Mouse (Mus musculus) liver, adult 2 months (tissue): Measurements from ENCODE around the gene Gramd1b.

Experiments used
- CTCF ChIP-seq: fragments of 200-500 bp; IDR thresholded peaks from 2 replicates; pipeline ENCODE4 v1.5.1; 2011; ENCODE audit warnings: low read depth, low read length, control low read depth
- POLR2A ChIP-seq: fragments of 200-500 bp; IDR thresholded peaks from 2 replicates; pipeline ENCODE4 v1.6.1; 2011; ENCODE audit warnings: low read length, control low read depth; ENCODE audit not compliant: insufficient read depth; ENCODE audit errors: extremely low read depth

GRCm38 (mm10) chr9:40409071-40409470 lies 122.1 kb downstream of the Gramd1b start:
- TF ChIP-seq POLR2A: no peak
- no peak for TF ChIP-seq CTCF
